Mouse (Mus musculus): ENCODE results near the gene Gal3st1. TPM values are rescaled to one million over a fixed set of nuclear protein-coding genes. Genes with fewer than 3 reads are reported as not detected.

The Gal3st1 gene
- total and polyA plus RNA-seq, 3 experiments = 0.08 TPM; not detected in 2

GRCm38 (mm10) chr11:3995511-3995910 is 12.1 kb downstream of the Gal3st1 start:
- TF ChIP-seq CTCF (conservative IDR thresholded peaks at IDR 0.05 in 1 of 2, IDR thresholded peaks at IDR 0.05 in 1 of 2; ENCODE audit: low read depth in 2 of 2, low read length in 2 of 2) = 0 out of 4 replicates have a peak, but pooled peaks of 1 of the 2 experiments have one; percentile 9
- no peak for TF ChIP-seq USF2 (conservative IDR thresholded peaks at IDR 0.05; ENCODE audit: low read depth, low read length)
- TF ChIP-seq TCF12 (IDR thresholded peaks at IDR 0.05; ENCODE audit: low read depth, low read length) = no peak
- no peak overlapping the region for H3K4me3 ChIP-seq (replicated peaks in 1 of 3; ENCODE audit: low read depth in 2 of 3, low read length in 2 of 3, poor library complexity in 1 of 3)
- H3K4me1 ChIP-seq (ENCODE audit: control insufficient read depth in 1 of 2, insufficient read depth in 2 of 2) = peaks cover 7 to 9% of the 10 kb centered on the region in 2 experiments
- dilution Hi-C loops (cut with MboI; ENCODE audit: extremely low pct_ligation_motif_present, extremely low pct_unique_long_range_greater_than_20kb, low sequenced_read_pairs) = no loop called here
- no peak overlapping the region for H3K9ac ChIP-seq (ENCODE audit: insufficient read depth, low read depth)
- in situ Hi-C loops (cut with MboI; ENCODE audit: low pct_ligation_motif_present, low pct_unique_long_range_greater_than_20kb, low sequenced_read_pairs) = no loop called here
- H3K9me3 ChIP-seq (replicated peaks; ENCODE audit: low read length) = peaks cover 3% of the 10 kb centered on the region
- no peak overlapping the region for H3K27ac ChIP-seq (ENCODE audit: insufficient read depth, low read depth)
- no peaks in the 10 kb centered on the region for H3K36me3 ChIP-seq (replicated peaks in 1 of 2; ENCODE audit: control insufficient read depth in 1 of 2, insufficient read depth in 1 of 2, low read length in 1 of 2)
- no peak overlapping the region for H3K4me2 ChIP-seq (ENCODE audit: insufficient read depth, low read depth, poor library complexity, severe bottlenecking)
- no peaks in the 10 kb centered on the region for H3K79me2 ChIP-seq (replicated peaks; ENCODE audit: control insufficient read depth, extremely low read depth, insufficient read depth, poor library complexity, severe bottlenecking)
- DNase-seq (ENCODE audit: extremely low read depth) = no peak
- H3K27me3 ChIP-seq (replicated peaks) = peaks cover 2% of the 10 kb centered on the region

- DNase-seq (ENCODE audit: extremely low read depth) = no peak
- peaks cover 2% of the 10 kb centered on the region for H3K27me3 ChIP-seq (replicated peaks)
Measured at GRCm38 (mm10) chr11:3996840-3997239, 13.4 kb downstream of the Gal3st1 start.

GRCm38 (mm10) chr11:3997978-3998720 is 14.7 kb downstream of the Gal3st1 start:
- Histone ChIP-seq H3K36me3 (replicated peaks in 1 of 2; ENCODE audit: control insufficient read depth in 1 of 2, insufficient read depth in 1 of 2, low read length in 1 of 2) (no peaks in the 10 kb centered on the region), H3K27me3 (replicated peaks) (no peaks in the 10 kb centered on the region), H3K79me2 (replicated peaks; ENCODE audit: control insufficient read depth, extremely low read depth, insufficient read depth, poor library complexity, severe bottlenecking) (no peaks in the 10 kb centered on the region), H3K9me3 (replicated peaks; ENCODE audit: low read length) (peaks cover 3% of the 10 kb centered on the region), H3K4me3 (replicated peaks in 1 of 3; ENCODE audit: low read depth in 2 of 3, low read length in 2 of 3, poor library complexity in 1 of 3) (no peak overlapping the region), H3K27ac (ENCODE audit: insufficient read depth, low read depth) (no peak overlapping the region), H3K4me2 (ENCODE audit: insufficient read depth, low read depth, poor library complexity, severe bottlenecking) (no peak overlapping the region), H3K9ac (ENCODE audit: insufficient read depth, low read depth) (no peak overlapping the region), H3K4me1 (ENCODE audit: control insufficient read depth in 1 of 2, insufficient read depth in 2 of 2) (peaks cover 2 to 5% of the 10 kb centered on the region in 2 experiments; a peak in 3 of 4 replicates)
- in situ Hi-C loops (cut with MboI; ENCODE audit: low pct_ligation_motif_present, low pct_unique_long_range_greater_than_20kb, low sequenced_read_pairs) = no loop called here
- dilution Hi-C loops (cut with MboI; ENCODE audit: extremely low pct_ligation_motif_present, extremely low pct_unique_long_range_greater_than_20kb, low sequenced_read_pairs) = no loop called here
- TF ChIP-seq MEF2A (IDR thresholded peaks at IDR 0.05; ENCODE audit: borderline replicate concordance, low read depth, low read length) (no peak), CHD2 (IDR thresholded peaks at IDR 0.05; ENCODE audit: low read length) (no peak), GABPA (IDR thresholded peaks at IDR 0.05; ENCODE audit: insufficient replicate concordance, low read depth, low read length) (no peak)
- no peak for DNase-seq (ENCODE audit: extremely low read depth)

More at GRCm38 (mm10) chr11:3996840-3997239, 13.4 kb downstream of the Gal3st1 start:
- Histone ChIP-seq H3K4me2 (ENCODE audit: insufficient read depth, low read depth, poor library complexity, severe bottlenecking) (no peak overlapping the region), H3K4me3 (replicated peaks in 1 of 3; ENCODE audit: low read depth in 2 of 3, low read length in 2 of 3, poor library complexity in 1 of 3) (no peak overlapping the region), H3K36me3 (replicated peaks in 1 of 2; ENCODE audit: control insufficient read depth in 1 of 2, insufficient read depth in 1 of 2, low read length in 1 of 2) (no peaks in the 10 kb centered on the region), H3K27ac (ENCODE audit: insufficient read depth, low read depth) (no peak overlapping the region), H3K9ac (ENCODE audit: insufficient read depth, low read depth) (no peak overlapping the region), H3K4me1 (ENCODE audit: control insufficient read depth in 1 of 2, insufficient read depth in 2 of 2) (peaks cover 7 to 9% of the 10 kb centered on the region in 2 experiments), H3K9me3 (replicated peaks; ENCODE audit: low read length) (peaks cover 3% of the 10 kb centered on the region), H3K79me2 (replicated peaks; ENCODE audit: control insufficient read depth, extremely low read depth, insufficient read depth, poor library complexity, severe bottlenecking) (no peaks in the 10 kb centered on the region)
- in situ Hi-C loops (cut with MboI; ENCODE audit: low pct_ligation_motif_present, low pct_unique_long_range_greater_than_20kb, low sequenced_read_pairs) (no loop called here), dilution Hi-C loops (cut with MboI; ENCODE audit: extremely low pct_ligation_motif_present, extremely low pct_unique_long_range_greater_than_20kb, low sequenced_read_pairs) (no loop called here)
- TF ChIP-seq ZMIZ1 (IDR thresholded peaks at IDR 0.05; ENCODE audit: low read depth, low read length) (no peak), SIN3A (IDR thresholded peaks at IDR 0.05; ENCODE audit: low read length) (no peak), E2F4 (IDR thresholded peaks at IDR 0.05; ENCODE audit: insufficient replicate concordance, low read depth, low read length) (no peak)
